Mouse (Mus musculus) heart, postnatal 0 days (tissue): Measurements from ENCODE around the gene Klc2. TPM values are rescaled to one million over a fixed set of nuclear protein-coding genes. Genes with fewer than 3 reads are reported as not detected.
A peak's percentile ranks its signal among the peaks of the same experiment; 100 is the strongest.

Source experiments
- ATAC-seq: fragments of 200-750 bp; cut with Nextera tagmentation; 2 replicates; pipeline ENCODE4 v1.8.0; 2017; ENCODE audit warnings: low read depth, moderate number of reproducible peaks, moderate library complexity; ENCODE audit not compliant: insufficient read depth
- DNase-seq: peaks from one replicate; pipeline ENCODE4 v3.0.0-alpha.2; 2016; ENCODE audit warnings: low spot score
- H3K27ac ChIP-seq: fragments of 300-500 bp; sonication (generic); 2 replicates; pipeline ENCODE4 v1.5.1; 2014; ENCODE audit warnings: low read depth, mild to moderate bottlenecking
- H3K27me3 ChIP-seq: fragments of 300-500 bp; sonication (generic); 2 replicates; pipeline ENCODE4 v1.6.1; 2014; ENCODE audit warnings: low read length, mixed read lengths; ENCODE audit not compliant: control insufficient read depth, insufficient read depth
- H3K36me3 ChIP-seq: fragments of 300-500 bp; sonication (generic); replicated peaks from 2 replicates; pipeline ENCODE4 v1.6.1; 2014; ENCODE audit warnings: low read length, mixed read lengths; ENCODE audit not compliant: control insufficient read depth, insufficient read depth
- H3K4me1 ChIP-seq: fragments of 300-500 bp; sonication (generic); 2 replicates; pipeline ENCODE4 v1.6.1; 2014; ENCODE audit warnings: antibody characterized with exemption; ENCODE audit not compliant: control insufficient read depth, insufficient read depth
- H3K4me2 ChIP-seq: fragments of 300-500 bp; sonication (generic); 2 replicates; pipeline ENCODE4 v1.6.1; 2014; ENCODE audit warnings: low read depth, mild to moderate bottlenecking, low read length, moderate library complexity
- H3K4me3 ChIP-seq: fragments of 300-500 bp; sonication (generic); 2 replicates; pipeline ENCODE4 v1.5.1; 2014; ENCODE audit warnings: low read depth, low read length
- H3K9ac ChIP-seq: fragments of 300-500 bp; sonication (generic); replicated peaks from 2 replicates; pipeline ENCODE4 v1.6.1; 2014; ENCODE audit warnings: low read depth, low read length, mixed read lengths
- H3K9me3 ChIP-seq: fragments of 300-500 bp; sonication (generic); replicated peaks from 2 replicates; pipeline ENCODE4 v1.6.1; 2016; ENCODE audit warnings: low read length; ENCODE audit not compliant: control insufficient read depth
- CTCF ChIP-seq: IDR thresholded peaks from 2 replicates; pipeline ENCODE4 v1.5.1; 2016; ENCODE audit warnings: antibody characterized with exemption, control low read depth, low read depth
- EP300 ChIP-seq: IDR thresholded peaks from 2 replicates; pipeline ENCODE4 v1.6.1; 2016; ENCODE audit warnings: antibody characterized with exemption, low read depth
- WGBS: fragments of 180-500 bp; shearing (Covaris S2); extraction: QIAGEN DNeasy Blood & Tissue Kit; methylation state at CpG from one replicate; pipeline ENCODE4 v1.1.7; 2014; 5-methylcytosine and 5-hydroxymethylcytosine counted together
- polyA plus RNA-seq: library from polyadenylated mRNA; unstranded; fragments of >200 nt; fragmentation: Nextera tagmentation; extraction: Ambion mirVana; gene quantifications from 2 replicates; pipeline ENCODE4 v1.2.1, GENCODE M21; 2015
- total RNA-seq: library from RNA; depleted of rRNA; stranded (reverse); fragments of >200 nt; gene quantifications from 2 replicates; pipeline ENCODE4 v1.2.3, GENCODE M21; 2014; ENCODE audit warnings: low replicate concordance

Gene Klc2
- total and polyA plus RNA-seq, 2 experiments from 2014 or later: 17.5 to 44.5 TPM

DNA sequence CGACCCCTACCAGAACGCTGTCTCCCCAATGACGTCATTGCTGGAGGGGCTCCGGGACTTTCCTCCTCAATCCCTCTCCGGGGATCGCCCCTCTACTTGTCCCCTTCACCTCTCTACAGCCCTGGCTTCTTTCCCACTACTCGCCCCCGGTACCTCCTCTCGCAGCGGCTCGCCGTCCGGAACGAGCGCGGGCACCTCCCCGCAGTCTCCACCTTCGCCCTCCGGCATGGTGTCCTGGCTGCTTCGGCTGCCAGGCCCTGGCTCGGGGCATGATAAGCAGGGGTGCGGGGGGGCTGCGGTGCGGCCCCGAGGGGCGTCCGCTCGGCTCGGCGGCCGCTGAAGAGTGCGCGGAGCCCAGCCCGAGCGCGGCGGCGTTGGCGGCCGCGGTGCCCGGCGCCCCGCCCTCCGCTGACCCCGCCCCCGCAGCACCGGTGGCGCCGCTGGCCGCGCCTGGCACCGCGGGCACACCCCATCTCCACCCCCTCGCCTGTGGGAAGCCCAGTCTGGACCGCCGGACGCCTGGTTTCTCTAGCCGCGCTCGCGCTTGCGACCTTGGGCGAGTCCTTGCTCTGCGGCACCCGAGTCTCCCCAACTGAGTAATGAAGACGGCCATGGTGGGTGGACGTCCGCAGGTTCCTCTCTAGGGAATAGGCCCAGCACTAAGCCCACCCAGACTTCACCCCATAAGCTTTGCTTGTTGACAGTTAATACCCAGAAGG is 33.1 kb downstream of the Klc2 start, which contains the start of gene Tmem151a:
Gene Tmem151a (minus strand): TSS at position 387 of the 719 bp plus-strand sequence.
- H3K27ac ChIP-seq: no peak within 1 kb of the TSS
- H3K4me2 ChIP-seq: peak within 1 kb of the TSS; percentile 70
- H3K36me3 ChIP-seq: peaks cover 1% of the 10 kb centered on the region; the same call in 1 of the 2 replicates
- no peak for ATAC-seq
- H3K27me3 ChIP-seq: peaks cover 62% of the 10 kb centered on the region
- no peak for TF ChIP-seq CTCF
- peak within 1 kb of the TSS; percentile 50 for H3K4me3 ChIP-seq
- under 1% methylated on average over 49 of the region's 69 CpGs for WGBS
- no peak for DNase-seq
- H3K9ac ChIP-seq: no peak within 1 kb of the TSS
- peaks cover 14% of the 10 kb centered on the region for H3K4me1 ChIP-seq
- no peaks in the 10 kb centered on the region for H3K9me3 ChIP-seq

DNA sequence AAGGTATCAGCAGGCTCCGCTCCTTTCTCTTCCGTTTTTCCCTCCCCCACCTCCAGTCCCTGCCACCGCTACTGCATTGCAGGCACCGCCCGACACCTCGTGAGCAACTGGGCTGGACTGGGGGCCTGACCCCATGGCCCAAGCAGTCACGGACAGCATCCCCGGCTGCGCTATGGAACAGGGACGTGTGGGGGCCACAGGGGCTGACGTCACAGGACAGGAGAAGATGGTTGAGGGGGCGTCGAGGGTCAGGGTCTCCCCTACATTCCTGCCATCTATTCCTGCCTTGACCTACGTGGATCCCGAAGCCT is 33.6 kb downstream of the Klc2 start:
- peaks cover 65% of the 10 kb centered on the region for H3K27me3 ChIP-seq
- peak overlapping the region; percentile 70 for H3K4me2 ChIP-seq
- TF ChIP-seq CTCF (no peak), EP300 (no peak)
- peak overlapping the region; percentile 50 for H3K4me3 ChIP-seq
- H3K9ac ChIP-seq: no peak overlapping the region
- no peaks in the 10 kb centered on the region; the same call in 1 of the 2 replicates for H3K36me3 ChIP-seq
- ATAC-seq: no peak
- WGBS: 2% methylated on average over 15 of the region's 15 CpGs
- H3K4me1 ChIP-seq: peaks cover 14% of the 10 kb centered on the region
- H3K9me3 ChIP-seq: no peaks in the 10 kb centered on the region
- no peak for DNase-seq
- no peak overlapping the region for H3K27ac ChIP-seq

DNA sequence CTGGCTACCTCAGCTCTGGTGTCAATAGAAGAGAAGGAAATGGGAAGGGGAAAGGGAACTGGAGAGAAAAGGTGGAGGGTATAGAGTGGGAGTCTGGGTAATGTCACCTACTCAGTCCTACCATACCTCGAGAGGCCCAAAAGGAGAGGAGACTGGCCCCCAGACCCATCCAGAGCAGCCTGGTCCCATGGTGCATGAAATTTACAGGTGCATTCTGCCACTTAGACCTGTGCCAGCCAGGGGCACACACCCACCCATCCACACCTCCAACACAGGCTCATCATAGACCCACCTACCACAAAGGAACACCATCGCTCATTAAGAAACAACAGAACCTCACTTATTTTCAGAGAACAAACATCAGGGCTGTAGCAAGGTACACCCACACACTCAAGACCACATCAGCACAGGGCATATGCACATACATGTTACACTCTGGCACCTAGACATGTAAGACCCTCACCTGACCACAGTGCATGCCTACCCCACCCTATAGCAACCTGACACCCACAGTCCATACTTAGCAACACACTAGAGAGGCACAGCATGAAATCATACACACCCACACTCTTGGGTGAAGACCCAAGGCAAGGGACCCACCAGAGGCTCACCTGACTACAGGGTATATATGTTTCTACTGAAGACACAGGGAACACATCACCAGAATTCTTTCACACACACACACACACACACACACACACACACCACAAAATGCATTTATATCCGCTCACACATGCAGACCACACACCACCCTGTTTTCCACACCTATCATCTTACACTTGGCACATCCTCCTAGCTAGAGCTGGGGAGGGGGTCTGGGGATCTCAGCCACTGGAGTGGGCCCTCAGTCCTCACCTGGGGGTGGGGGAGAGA is 34.2 kb downstream of the Klc2 start:
- WGBS: 56% methylated on average over 3 of the region's 3 CpGs

DNA sequence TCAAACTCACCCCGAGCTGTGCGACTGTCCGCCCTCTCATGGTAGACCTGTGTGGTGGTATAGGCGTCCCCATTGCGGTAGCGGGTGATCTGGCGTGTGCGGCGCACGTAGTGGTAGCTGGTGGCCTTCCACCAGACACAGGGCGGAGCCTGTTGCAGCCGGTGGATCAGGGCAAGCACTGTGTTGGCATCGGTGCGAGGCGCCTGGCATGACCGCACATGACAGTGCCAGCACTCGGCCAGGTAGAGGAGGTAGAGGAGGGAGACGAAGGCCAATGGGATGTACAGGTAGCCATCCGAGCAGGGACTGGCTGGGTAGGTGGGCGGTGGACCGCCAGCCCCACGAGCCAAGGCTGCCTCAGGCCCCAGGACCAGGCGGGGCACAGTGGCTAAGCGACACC is 35.8 kb downstream of the Klc2 start:
- H3K9ac ChIP-seq: no peak overlapping the region
- ATAC-seq: no peak
- DNase-seq: no peak
- H3K4me1 ChIP-seq: peaks cover 6% of the 10 kb centered on the region; the same call in 1 of the 2 replicates
- no peaks in the 10 kb centered on the region for H3K9me3 ChIP-seq
- no peak overlapping the region for H3K4me3 ChIP-seq
- TF ChIP-seq CTCF (no peak), EP300 (no peak)
- H3K36me3 ChIP-seq: no peaks in the 10 kb centered on the region
- H3K27ac ChIP-seq: no peak overlapping the region
- no peak overlapping the region for H3K4me2 ChIP-seq
- WGBS: 68% methylated on average over 24 of the region's 24 CpGs
- H3K27me3 ChIP-seq: peaks cover 65% of the 10 kb centered on the region

More for the DNA sequence above, 34.2 kb downstream of the Klc2 start:
- TF ChIP-seq CTCF: no peak
- no peak for TF ChIP-seq EP300
- Histone ChIP-seq H3K9ac (no peak overlapping the region), H3K4me2 (no peak overlapping the region), H3K36me3 (no peaks in the 10 kb centered on the region), H3K4me1 (peaks cover 11% of the 10 kb centered on the region), H3K9me3 (no peaks in the 10 kb centered on the region), H3K27me3 (peaks cover 65% of the 10 kb centered on the region), H3K27ac (no peak overlapping the region), H3K4me3 (no peak overlapping the region)
- no peak for DNase-seq
- ATAC-seq: no peak

DNA sequence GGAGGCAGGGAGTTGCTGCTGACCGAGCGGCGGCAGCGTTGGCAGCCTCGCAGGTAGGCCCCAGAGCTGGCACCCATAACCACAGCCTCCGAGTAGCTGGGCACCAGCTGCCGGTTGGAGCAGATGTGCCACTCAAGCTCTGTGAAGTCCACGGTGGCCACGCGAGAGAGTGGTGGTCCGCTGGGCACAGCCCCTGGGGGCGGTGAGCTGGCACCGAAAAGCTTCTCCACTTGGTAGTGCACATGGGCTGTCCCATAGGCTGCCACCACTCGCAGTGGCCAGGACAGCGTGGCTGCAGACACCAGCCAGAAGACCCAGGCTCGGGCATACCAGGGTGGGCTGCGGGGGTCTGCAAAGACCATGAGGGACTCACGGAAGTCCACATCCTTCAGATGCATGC is 36.4 kb downstream of the Klc2 start:
- H3K9me3 ChIP-seq: no peaks in the 10 kb centered on the region
- DNase-seq: no peak
- no peak for TF ChIP-seq CTCF
- no peak for TF ChIP-seq EP300
- WGBS: 65% methylated on average over 18 of the region's 18 CpGs
- H3K9ac ChIP-seq: no peak overlapping the region
- H3K27ac ChIP-seq: no peak overlapping the region
- no peak overlapping the region for H3K4me3 ChIP-seq
- H3K36me3 ChIP-seq: no peaks in the 10 kb centered on the region
- H3K27me3 ChIP-seq: peaks cover 65% of the 10 kb centered on the region
- no peak for ATAC-seq
- no peak overlapping the region for H3K4me2 ChIP-seq
- no peaks in the 10 kb centered on the region for H3K4me1 ChIP-seq
